Mouse (Mus musculus): ENCODE results near the gene B3gnt4. TPM values are rescaled to one million over a fixed set of nuclear protein-coding genes. Genes with fewer than 3 reads are reported as not detected.

Gene B3gnt4
- polyA plus RNA-seq (2012; fragmentation: generic; extraction: Trizol) = 0.05 TPM

- H3K27me3 ChIP-seq (ENCODE audit: control insufficient read depth, insufficient read depth, insufficient read length) = peaks cover under 1% of the 10 kb centered on the region
- H3K79me2 ChIP-seq (ENCODE audit: control insufficient read depth, insufficient read depth) = no peaks in the 10 kb centered on the region
- TF ChIP-seq TCF3 (IDR thresholded peaks at IDR 0.05; ENCODE audit: insufficient read length, low read depth) (no peak), E2F4 (IDR thresholded peaks at IDR 0.05; ENCODE audit: insufficient read depth) (no peak), USF1 (IDR thresholded peaks at IDR 0.05; ENCODE audit: low read depth) (no peak), POLR2AphosphoS2 (IDR thresholded peaks at IDR 0.05; ENCODE audit: insufficient read length, low read depth) (no peak), POLR2A (IDR thresholded peaks at IDR 0.05; ENCODE audit: insufficient read length, low read depth) (no peak), MYOD1 (IDR thresholded peaks at IDR 0.05; ENCODE audit: control insufficient read depth in 1 of 3, insufficient read length in 2 of 3, low read depth in 2 of 3) (no peak), SRF (IDR thresholded peaks at IDR 0.05; ENCODE audit: control insufficient read depth, insufficient read length, low read depth) (no peak), CEBPB (IDR thresholded peaks at IDR 0.05; ENCODE audit: insufficient read depth, poor library complexity, severe bottlenecking) (no peak), MYOG (IDR thresholded peaks at IDR 0.05; ENCODE audit: control insufficient read depth in 1 of 3, insufficient read depth in 1 of 3, insufficient read length in 2 of 3, low read depth in 2 of 3) (no peak), MAX (IDR thresholded peaks at IDR 0.05; ENCODE audit: low read depth) (no peak), REST (IDR thresholded peaks at IDR 0.05; ENCODE audit: insufficient read depth, insufficient read length) (no peak), TCF12 (IDR thresholded peaks at IDR 0.05; ENCODE audit: insufficient read depth, poor library complexity, severe bottlenecking) (no peak)
- H3K4me2 ChIP-seq (ENCODE audit: low read depth) = no peak within 1 kb of the TSS
- no peaks in the 10 kb centered on the region for H3K36me3 ChIP-seq (ENCODE audit: control insufficient read depth, insufficient read depth)
- H3K4me3 ChIP-seq = no peak within 1 kb of the TSS
- H3ac ChIP-seq (ENCODE audit: control insufficient read depth, insufficient read length) = no peak within 1 kb of the TSS
These were observed at the start of gene B3gnt4 for GRCm38 (mm10) chr5:123510160-123510559. Gene B3gnt4, plus strand, starts transcription at chr5:123510460.

- Histone ChIP-seq H3K4me2 (ENCODE audit: low read depth) (no peak overlapping the region), H3K36me3 (ENCODE audit: control insufficient read depth, insufficient read depth) (no peaks in the 10 kb centered on the region), H3K79me2 (ENCODE audit: control insufficient read depth, insufficient read depth) (no peaks in the 10 kb centered on the region), H3K27me3 (ENCODE audit: control insufficient read depth, insufficient read depth, insufficient read length) (peaks cover 7% of the 10 kb centered on the region), H3ac (ENCODE audit: control insufficient read depth, insufficient read length) (no peak overlapping the region), H3K4me3 (no peak overlapping the region)
- TF ChIP-seq TCF12 (IDR thresholded peaks at IDR 0.05; ENCODE audit: insufficient read depth, poor library complexity, severe bottlenecking) = no peak
- no peak for TF ChIP-seq MYOG (IDR thresholded peaks at IDR 0.05; ENCODE audit: control insufficient read depth in 1 of 3, insufficient read depth in 1 of 3, insufficient read length in 2 of 3, low read depth in 2 of 3)
- no peak for TF ChIP-seq USF1 (IDR thresholded peaks at IDR 0.05; ENCODE audit: low read depth)
- no peak for TF ChIP-seq SRF (IDR thresholded peaks at IDR 0.05; ENCODE audit: control insufficient read depth, insufficient read length, low read depth)
- no peak for TF ChIP-seq MAX (IDR thresholded peaks at IDR 0.05; ENCODE audit: low read depth)
- no peak for TF ChIP-seq TCF3 (IDR thresholded peaks at IDR 0.05; ENCODE audit: insufficient read length, low read depth)
- TF ChIP-seq POLR2AphosphoS2 (IDR thresholded peaks at IDR 0.05; ENCODE audit: insufficient read length, low read depth) = no peak
- no peak for TF ChIP-seq MYOD1 (IDR thresholded peaks at IDR 0.05; ENCODE audit: control insufficient read depth in 1 of 3, insufficient read length in 2 of 3, low read depth in 2 of 3)
- no peak for TF ChIP-seq REST (IDR thresholded peaks at IDR 0.05; ENCODE audit: insufficient read depth, insufficient read length)
- no peak for TF ChIP-seq POLR2A (IDR thresholded peaks at IDR 0.05; ENCODE audit: insufficient read length, low read depth)
- no peak for TF ChIP-seq E2F4 (IDR thresholded peaks at IDR 0.05; ENCODE audit: insufficient read depth)
- no peak for TF ChIP-seq CEBPB (IDR thresholded peaks at IDR 0.05; ENCODE audit: insufficient read depth, poor library complexity, severe bottlenecking)
These were observed 48.8 kb upstream of the B3gnt4 start for GRCm38 (mm10) chr5:123461420-123461819.

GRCm38 (mm10) chr5:123464638-123465037 lies 45.6 kb upstream of the B3gnt4 start:
- no peak overlapping the region for H3K4me3 ChIP-seq
- H3K27me3 ChIP-seq (ENCODE audit: control insufficient read depth, insufficient read depth, insufficient read length) = peaks cover 16% of the 10 kb centered on the region
- no peaks in the 10 kb centered on the region for H3K79me2 ChIP-seq (ENCODE audit: control insufficient read depth, insufficient read depth)
- no peaks in the 10 kb centered on the region for H3K36me3 ChIP-seq (ENCODE audit: control insufficient read depth, insufficient read depth)
- no peak overlapping the region for H3ac ChIP-seq (ENCODE audit: control insufficient read depth, insufficient read length)
- no peak for TF ChIP-seq USF1 (IDR thresholded peaks at IDR 0.05; ENCODE audit: low read depth)
- no peak for TF ChIP-seq MYOD1 (IDR thresholded peaks at IDR 0.05; ENCODE audit: control insufficient read depth in 1 of 3, insufficient read length in 2 of 3, low read depth in 2 of 3)
- TF ChIP-seq MYOG (IDR thresholded peaks at IDR 0.05; ENCODE audit: control insufficient read depth in 1 of 3, insufficient read depth in 1 of 3, insufficient read length in 2 of 3, low read depth in 2 of 3) = no peak
- no peak for TF ChIP-seq REST (IDR thresholded peaks at IDR 0.05; ENCODE audit: insufficient read depth, insufficient read length)
- TF ChIP-seq MAX (IDR thresholded peaks at IDR 0.05; ENCODE audit: low read depth) = no peak
- no peak for TF ChIP-seq POLR2AphosphoS2 (IDR thresholded peaks at IDR 0.05; ENCODE audit: insufficient read length, low read depth)
- TF ChIP-seq CEBPB (IDR thresholded peaks at IDR 0.05; ENCODE audit: insufficient read depth, poor library complexity, severe bottlenecking) = no peak
- TF ChIP-seq POLR2A (IDR thresholded peaks at IDR 0.05; ENCODE audit: insufficient read length, low read depth) = no peak
- no peak for TF ChIP-seq SRF (IDR thresholded peaks at IDR 0.05; ENCODE audit: control insufficient read depth, insufficient read length, low read depth)
- TF ChIP-seq E2F4 (IDR thresholded peaks at IDR 0.05; ENCODE audit: insufficient read depth) = no peak
- TF ChIP-seq TCF3 (IDR thresholded peaks at IDR 0.05; ENCODE audit: insufficient read length, low read depth) = no peak
- TF ChIP-seq TCF12 (IDR thresholded peaks at IDR 0.05; ENCODE audit: insufficient read depth, poor library complexity, severe bottlenecking) = no peak
- no peak overlapping the region for H3K4me2 ChIP-seq (ENCODE audit: low read depth)

GRCm38 (mm10) chr5:123470784-123471400 lies 39.4 kb upstream of the B3gnt4 start:
- peaks cover 36% of the 10 kb centered on the region for H3K27me3 ChIP-seq (ENCODE audit: control insufficient read depth, insufficient read depth, insufficient read length)
- no peaks in the 10 kb centered on the region for H3K36me3 ChIP-seq (ENCODE audit: control insufficient read depth, insufficient read depth)
- no peak overlapping the region for H3ac ChIP-seq (ENCODE audit: control insufficient read depth, insufficient read length)
- no peaks in the 10 kb centered on the region for H3K79me2 ChIP-seq (ENCODE audit: control insufficient read depth, insufficient read depth)
- no peak overlapping the region for H3K4me3 ChIP-seq
- H3K4me2 ChIP-seq (ENCODE audit: low read depth) = no peak overlapping the region
- TF ChIP-seq REST (IDR thresholded peaks at IDR 0.05; ENCODE audit: insufficient read depth, insufficient read length) (no peak), MAX (IDR thresholded peaks at IDR 0.05; ENCODE audit: low read depth) (no peak), E2F4 (IDR thresholded peaks at IDR 0.05; ENCODE audit: insufficient read depth) (no peak), POLR2A (IDR thresholded peaks at IDR 0.05; ENCODE audit: insufficient read length, low read depth) (no peak), CEBPB (IDR thresholded peaks at IDR 0.05; ENCODE audit: insufficient read depth, poor library complexity, severe bottlenecking) (no peak), POLR2AphosphoS2 (IDR thresholded peaks at IDR 0.05; ENCODE audit: insufficient read length, low read depth) (no peak), SRF (IDR thresholded peaks at IDR 0.05; ENCODE audit: control insufficient read depth, insufficient read length, low read depth) (no peak), TCF12 (IDR thresholded peaks at IDR 0.05; ENCODE audit: insufficient read depth, poor library complexity, severe bottlenecking) (no peak), USF1 (IDR thresholded peaks at IDR 0.05; ENCODE audit: low read depth) (no peak), MYOD1 (IDR thresholded peaks at IDR 0.05; ENCODE audit: control insufficient read depth in 1 of 3, insufficient read length in 2 of 3, low read depth in 2 of 3) (no peak), MYOG (IDR thresholded peaks at IDR 0.05; ENCODE audit: control insufficient read depth in 1 of 3, insufficient read depth in 1 of 3, insufficient read length in 2 of 3, low read depth in 2 of 3) (no peak), TCF3 (IDR thresholded peaks at IDR 0.05; ENCODE audit: insufficient read length, low read depth) (no peak)

All from myocyte (in vitro differentiated cells).